Mouse (Mus musculus) liver (tissue): ENCODE results near the gene Efcc1.
A peak's percentile ranks its signal among the peaks of the same experiment; 100 is the strongest.
"Not testable (repeated sequence)": the region's sequence is repeated elsewhere in the genome, so short reads cannot be mapped to it uniquely, and the experiment has no call there.

Experiments used
- DNase-seq: peaks from one replicate; pipeline ENCODE4 v3.0.0-alpha.2; 2020; ENCODE audit warnings: mixed read lengths

Efcc1 gene

GRCm38 (mm10) chr6:87745301-87745700 lies 14.6 kb downstream of the Efcc1 start:
- DNase-seq, result no peak

- DNase-seq, result peak; percentile 46
Measured at GRCm38 (mm10) chr6:87746059-87746458, 15.4 kb downstream of the Efcc1 start.

GRCm38 (mm10) chr6:87746849-87747248 lies 16.2 kb downstream of the Efcc1 start:
- peak; percentile 75 for DNase-seq

- DNase-seq, result no peak
Measured at GRCm38 (mm10) chr6:87748078-87748477, 17.4 kb downstream of the Efcc1 start.

GRCm38 (mm10) chr6:87748531-87748930 lies 17.9 kb downstream of the Efcc1 start:
- DNase-seq, result no peak

- no peak for DNase-seq
Measured at GRCm38 (mm10) chr6:87750184-87750910, 19.7 kb downstream of the Efcc1 start.

- no peak for DNase-seq
Measured at GRCm38 (mm10) chr6:87751574-87751973, 20.9 kb downstream of the Efcc1 start.

GRCm38 (mm10) chr6:87755196-87755595 lies 24.5 kb downstream of the Efcc1 start:
- no peak for DNase-seq

- DNase-seq, result no peak
Measured at GRCm38 (mm10) chr6:87756896-87757295, 26.2 kb downstream of the Efcc1 start.

GRCm38 (mm10) chr6:87759404-87759803 lies 28.7 kb downstream of the Efcc1 start:
- no peak for DNase-seq

- DNase-seq, result no peak
Measured at GRCm38 (mm10) chr6:87759850-87760249, 29.2 kb downstream of the Efcc1 start.

GRCm38 (mm10) chr6:87762161-87762560 lies 31.5 kb downstream of the Efcc1 start:
- DNase-seq, result no peak

GRCm38 (mm10) chr6:87763376-87764280 lies 33.0 kb downstream of the Efcc1 start:
- DNase-seq, result peak; percentile 83

GRCm38 (mm10) chr6:87764296-87764695 lies 33.6 kb downstream of the Efcc1 start:
- not testable (repeated sequence) for DNase-seq

GRCm38 (mm10) chr6:87770626-87771025 lies 40.0 kb downstream of the Efcc1 start:
- peak; percentile 32 for DNase-seq

- DNase-seq, result no peak
Measured at GRCm38 (mm10) chr6:87774466-87774865, 43.8 kb downstream of the Efcc1 start.

- DNase-seq, result no peak
Measured at GRCm38 (mm10) chr6:87774909-87775308, 44.2 kb downstream of the Efcc1 start.

GRCm38 (mm10) chr6:87775588-87776245 lies 45.0 kb downstream of the Efcc1 start:
- DNase-seq, result peak; percentile 91

GRCm38 (mm10) chr6:87776663-87777062 lies 46.0 kb downstream of the Efcc1 start:
- DNase-seq, result no peak

GRCm38 (mm10) chr6:87777842-87778241 lies 47.2 kb downstream of the Efcc1 start, which contains the start of gene Gp9:
TSS of gene Gp9 (plus strand) at chr6:87778072.
- no peak for DNase-seq

GRCm38 (mm10) chr6:87778294-87779173 lies 47.9 kb downstream of the Efcc1 start:
- no peak for DNase-seq
